Mouse (Mus musculus) large intestine, adult 2 months (tissue): ENCODE measurements around the gene Nxn. TPM values are rescaled to one million over a fixed set of nuclear protein-coding genes. Genes with fewer than 3 reads are reported as not detected.
A peak's percentile ranks its signal among the peaks of the same experiment; 100 is the strongest.

Experiments
- DNase-seq: peaks from one replicate; pipeline ENCODE4 v3.0.0-alpha.2; 2012; ENCODE audit warnings: low read depth, low spot score
- WGBS: fragments of 180-500 bp; shearing (Covaris S2); methylation state at CpG from one replicate; pipeline ENCODE4 v1.1.7; 2018; 5-methylcytosine and 5-hydroxymethylcytosine counted together
- polyA plus RNA-seq: library from polyadenylated mRNA; depleted of rRNA; stranded (reverse); fragments of >200 nt; gene quantifications from 2 replicates; pipeline ENCODE4 v1.2.3, GENCODE M21; 2012

Gene Nxn
- polyA plus RNA-seq, 1 experiment: 13.2 TPM

- DNase-seq: no peak
- WGBS: 52% methylated on average over 5 of the region's 5 CpGs
Measured at GRCm38 (mm10) chr11:76339830-76340229, 59.1 kb downstream of the Nxn start.

- 70% methylated on average over 11 of the region's 11 CpGs for WGBS
- DNase-seq: no peak
Measured at GRCm38 (mm10) chr11:76339141-76339540, 59.8 kb downstream of the Nxn start.

DNA sequence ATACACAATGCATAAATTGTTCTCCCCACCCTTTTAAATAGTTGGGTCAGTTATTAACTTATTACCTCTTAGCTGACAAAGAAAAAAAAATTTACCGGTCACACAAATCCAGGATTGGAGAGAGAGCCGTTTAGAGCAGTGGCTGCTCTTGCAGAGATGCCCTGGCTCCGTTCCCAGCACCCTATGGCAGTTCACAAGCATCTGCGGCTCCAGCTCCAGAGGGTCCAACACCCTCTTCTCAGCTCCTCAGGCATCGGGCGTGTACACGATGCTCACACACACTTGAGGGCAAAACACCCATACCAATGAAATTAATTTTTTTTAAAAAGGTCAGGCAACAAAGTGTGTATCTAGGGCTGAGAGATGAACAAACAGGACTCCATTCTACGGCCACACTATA is 60.3 kb downstream of the Nxn start:
- no peak for DNase-seq
- WGBS: 56% methylated on average over 8 of the region's 8 CpGs

DNA sequence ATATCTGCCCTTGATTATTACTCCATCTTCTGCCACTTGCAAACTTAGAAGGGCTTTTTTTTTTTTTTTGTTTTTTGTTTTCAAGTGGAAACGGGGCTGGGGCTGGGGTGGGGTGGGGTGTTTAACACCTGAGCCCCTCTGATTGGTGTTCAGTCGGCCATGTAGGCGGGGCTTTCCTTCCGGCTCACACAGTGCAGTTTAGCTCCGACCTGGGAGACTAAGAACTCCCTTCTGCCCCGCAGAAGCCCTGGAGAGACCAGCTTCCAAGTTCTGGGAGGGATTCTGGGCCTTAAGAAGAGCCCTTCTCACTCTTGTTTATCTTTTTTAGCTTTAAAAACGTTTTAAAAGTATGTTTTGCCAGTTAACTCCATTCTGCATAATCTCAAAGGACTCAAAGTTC is 61.2 kb downstream of the Nxn start:
- no peak for DNase-seq
- 11% methylated on average over 7 of the region's 7 CpGs for WGBS

GRCm38 (mm10) chr11:76337236-76337635 is 61.7 kb downstream of the Nxn start:
- WGBS: 47% methylated on average over 9 of the region's 9 CpGs
- DNase-seq: no peak

DNA sequence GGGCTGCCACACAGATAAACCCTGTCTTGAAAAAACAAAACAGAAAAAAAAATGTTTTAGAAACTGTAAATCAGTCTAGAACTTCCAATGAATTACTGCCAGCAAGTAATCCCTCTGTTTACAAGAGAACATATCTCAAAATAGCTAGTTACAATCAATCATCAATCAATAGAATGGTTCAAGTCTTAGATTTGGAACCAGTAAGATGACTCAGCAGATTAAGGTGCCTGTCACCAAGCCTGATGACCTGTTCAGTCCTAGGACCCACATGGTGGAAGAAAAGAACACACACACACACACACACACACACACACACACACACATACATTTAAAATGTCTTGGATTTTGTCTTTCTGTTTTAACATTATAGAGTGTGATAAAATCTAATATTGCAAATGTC is 62.7 kb downstream of the Nxn start:
- no peak for DNase-seq

GRCm38 (mm10) chr11:76334966-76335365 is 64.0 kb downstream of the Nxn start:
- 85% methylated on average over 10 of the region's 10 CpGs for WGBS
- DNase-seq: no peak

DNA sequence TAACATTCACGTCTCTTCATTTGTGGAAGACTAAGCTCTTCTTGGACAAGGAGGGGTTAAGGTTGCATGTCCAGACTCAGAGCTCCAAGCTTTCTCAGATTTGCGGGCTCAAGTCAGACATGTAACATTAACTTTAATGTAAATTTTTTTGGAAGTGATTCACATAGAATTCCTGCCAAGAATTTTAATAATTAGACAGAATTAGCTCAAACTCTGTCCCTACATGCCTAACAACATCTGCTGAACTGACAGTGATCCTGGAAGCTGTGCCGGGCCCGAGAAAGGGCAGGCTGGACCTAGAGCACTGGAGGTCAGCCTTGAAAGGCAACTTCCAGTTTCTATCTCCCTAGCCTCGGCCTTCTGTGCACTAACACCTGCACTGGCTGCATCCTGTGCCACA is 66.7 kb downstream of the Nxn start:
- 48% methylated on average over 5 of the region's 5 CpGs for WGBS
- no peak for DNase-seq

DNA sequence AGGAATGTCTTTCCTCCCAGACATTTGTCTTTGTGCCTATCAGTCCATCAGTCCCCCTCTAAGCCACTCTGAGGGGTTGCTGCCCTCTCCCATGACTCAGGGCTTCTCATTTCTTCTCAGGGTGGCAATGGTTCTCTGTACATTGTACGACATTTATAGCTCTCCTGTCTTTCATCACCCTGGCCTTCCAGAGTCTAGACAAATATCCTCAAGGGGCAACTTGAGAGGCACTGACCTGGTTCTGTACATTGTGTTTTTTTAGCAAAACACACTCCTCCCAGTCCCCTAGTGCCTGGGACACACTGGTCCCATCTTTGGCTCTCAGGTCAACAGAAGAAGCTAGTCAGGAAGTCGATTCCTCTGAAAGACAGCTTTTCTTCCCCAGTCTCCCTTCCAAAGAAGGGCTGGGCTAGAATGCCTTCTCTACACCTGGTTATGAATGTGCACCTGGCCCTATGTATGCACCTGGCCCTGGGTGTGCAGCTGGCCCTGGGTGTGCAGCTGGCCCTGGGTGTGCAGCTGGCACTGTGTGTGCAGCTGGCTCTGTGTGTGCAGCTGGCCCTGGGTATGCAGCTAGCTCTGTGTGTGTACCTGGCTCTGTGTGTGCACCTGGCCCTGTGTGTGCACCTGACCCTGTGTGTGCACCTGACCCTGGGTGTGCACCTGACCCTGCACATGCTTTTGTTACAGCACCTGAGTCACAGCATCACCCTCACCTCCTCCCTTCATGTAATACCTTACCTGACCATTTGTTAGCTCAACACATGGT is 70.2 kb downstream of the Nxn start:
- WGBS: 32% methylated on average over 2 of the region's 2 CpGs
- no peak for DNase-seq

DNA sequence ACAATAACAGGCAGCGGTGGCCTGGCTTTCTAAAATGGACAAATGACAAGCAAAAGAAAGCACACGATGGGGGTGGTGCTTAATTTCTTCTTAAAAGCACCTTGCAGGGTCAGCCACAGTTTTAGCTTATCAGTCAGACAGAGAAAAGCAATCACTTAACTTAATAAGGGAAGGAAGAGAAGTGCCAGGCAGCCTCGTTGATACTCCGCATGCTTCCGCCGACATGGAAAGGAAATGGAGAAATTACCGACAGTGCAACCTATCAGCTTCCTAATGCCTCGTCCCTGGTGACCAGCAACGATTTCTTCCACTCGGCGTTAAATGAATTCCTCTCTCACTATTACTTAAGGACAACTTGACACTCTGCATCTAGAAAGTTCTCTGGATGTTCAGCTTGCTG is 70.9 kb downstream of the Nxn start:
- no peak for DNase-seq
- WGBS: 66% methylated on average over 11 of the region's 11 CpGs

DNA sequence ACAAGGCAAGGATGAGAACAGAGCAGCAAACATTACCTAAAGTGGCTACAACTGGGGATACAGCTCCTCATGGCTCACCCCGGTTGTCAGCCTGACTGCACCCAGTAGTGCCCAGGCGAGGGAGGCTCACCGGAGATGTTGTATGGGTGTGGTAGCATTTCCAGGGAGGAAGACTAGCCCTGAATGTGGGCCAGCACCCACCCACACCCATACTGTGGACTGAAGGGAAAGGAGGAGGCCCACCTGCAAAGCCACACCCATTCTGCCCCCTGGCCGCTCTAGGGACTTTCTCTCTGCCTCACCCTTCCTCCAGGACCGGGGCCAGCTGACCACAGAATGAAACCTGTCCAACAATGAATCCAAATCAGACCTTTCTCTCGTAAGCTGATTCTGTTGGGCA is 72.3 kb downstream of the Nxn start:
- DNase-seq: peak; percentile 10
- WGBS: 27% methylated on average over 6 of the region's 6 CpGs

- WGBS: 83% methylated on average over 2 of the region's 2 CpGs
- no peak for DNase-seq
Measured at GRCm38 (mm10) chr11:76326051-76326450, 72.9 kb downstream of the Nxn start.

DNA sequence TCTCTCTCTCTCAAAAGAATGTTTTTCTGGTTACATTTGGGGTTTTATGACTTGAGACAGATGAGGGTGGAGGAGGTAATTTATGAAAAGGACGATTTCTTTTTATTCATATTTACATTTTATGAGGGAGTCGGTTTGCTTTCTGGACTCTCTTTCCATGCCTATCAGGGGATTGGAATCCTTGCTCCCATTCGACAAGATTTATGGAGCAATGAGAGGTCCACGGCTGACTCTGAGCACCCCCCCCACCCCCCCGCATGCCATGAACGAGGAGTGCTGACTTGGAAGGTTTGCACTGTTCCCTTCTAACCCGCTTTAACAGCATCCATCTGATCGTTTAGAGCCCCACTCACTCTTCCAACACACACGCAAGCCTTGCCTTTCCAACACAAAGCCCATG is 74.1 kb downstream of the Nxn start:
- WGBS: 37% methylated on average over 9 of the region's 9 CpGs
- no peak for DNase-seq

DNA sequence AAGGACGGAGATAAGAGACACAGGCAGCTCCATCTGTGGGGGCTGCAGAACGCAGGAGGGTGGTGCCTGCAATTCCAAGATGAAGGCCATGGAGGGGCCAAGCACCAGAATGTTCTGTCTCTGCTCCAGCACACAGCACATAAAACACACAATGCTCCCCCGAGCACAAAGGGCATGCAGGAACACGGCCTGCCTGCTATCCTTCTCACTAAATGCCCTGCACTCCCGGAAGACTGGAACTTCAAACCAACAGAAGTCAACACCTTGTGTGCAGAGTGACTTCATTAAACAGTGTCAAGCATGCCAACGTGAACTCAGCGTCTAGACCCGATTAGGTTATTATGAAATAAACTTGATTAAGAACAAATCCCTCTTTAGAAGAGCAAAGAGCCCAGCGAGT is 74.7 kb downstream of the Nxn start:
- 38% methylated on average over 9 of the region's 9 CpGs for WGBS
- no peak for DNase-seq

DNA sequence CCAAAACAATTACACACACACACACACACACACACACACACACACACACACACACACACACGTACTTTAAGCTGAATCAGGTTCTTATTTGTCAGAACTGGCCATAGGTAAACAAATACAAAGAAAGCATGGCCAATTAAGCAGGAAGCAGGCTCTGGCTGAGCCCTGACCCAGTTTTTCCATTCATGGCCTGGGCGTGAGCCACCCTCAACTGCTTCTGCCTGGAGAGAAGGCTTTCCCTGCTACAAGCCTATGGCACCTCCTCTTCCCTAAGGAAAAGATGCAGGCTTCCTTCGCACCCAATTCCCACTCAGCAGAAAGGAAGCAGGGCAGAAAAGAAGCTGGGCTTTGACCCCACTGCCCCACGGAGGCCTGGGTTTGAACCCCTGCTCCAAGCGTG is 76.0 kb downstream of the Nxn start:
- DNase-seq: no peak
- WGBS: 64% methylated on average over 5 of the region's 5 CpGs

DNA sequence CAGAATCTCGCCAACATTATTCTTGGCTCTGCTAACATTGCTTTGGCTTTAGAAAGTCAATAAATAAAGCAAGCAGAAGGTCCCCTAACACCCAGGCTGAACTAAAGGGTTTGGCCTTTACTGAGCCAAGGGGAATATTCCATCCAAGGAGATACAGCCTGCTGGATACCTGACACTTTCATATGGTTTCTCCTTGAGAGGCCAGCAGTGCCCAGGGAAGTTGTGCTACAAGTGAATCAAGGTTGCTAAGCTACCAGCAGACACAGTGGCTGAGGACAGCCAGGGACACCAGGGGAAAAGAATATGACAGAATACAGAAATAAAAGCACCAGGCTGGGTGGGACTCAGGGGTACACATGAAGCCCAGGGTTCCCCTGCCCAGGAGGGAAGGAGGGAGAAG is 76.9 kb downstream of the Nxn start:
- 79% methylated on average over 1 of the region's 1 CpGs for WGBS
- no peak for DNase-seq

GRCm38 (mm10) chr11:76320475-76320874 is 78.5 kb downstream of the Nxn start:
- WGBS: 88% methylated on average over 9 of the region's 9 CpGs
- no peak for DNase-seq

DNA sequence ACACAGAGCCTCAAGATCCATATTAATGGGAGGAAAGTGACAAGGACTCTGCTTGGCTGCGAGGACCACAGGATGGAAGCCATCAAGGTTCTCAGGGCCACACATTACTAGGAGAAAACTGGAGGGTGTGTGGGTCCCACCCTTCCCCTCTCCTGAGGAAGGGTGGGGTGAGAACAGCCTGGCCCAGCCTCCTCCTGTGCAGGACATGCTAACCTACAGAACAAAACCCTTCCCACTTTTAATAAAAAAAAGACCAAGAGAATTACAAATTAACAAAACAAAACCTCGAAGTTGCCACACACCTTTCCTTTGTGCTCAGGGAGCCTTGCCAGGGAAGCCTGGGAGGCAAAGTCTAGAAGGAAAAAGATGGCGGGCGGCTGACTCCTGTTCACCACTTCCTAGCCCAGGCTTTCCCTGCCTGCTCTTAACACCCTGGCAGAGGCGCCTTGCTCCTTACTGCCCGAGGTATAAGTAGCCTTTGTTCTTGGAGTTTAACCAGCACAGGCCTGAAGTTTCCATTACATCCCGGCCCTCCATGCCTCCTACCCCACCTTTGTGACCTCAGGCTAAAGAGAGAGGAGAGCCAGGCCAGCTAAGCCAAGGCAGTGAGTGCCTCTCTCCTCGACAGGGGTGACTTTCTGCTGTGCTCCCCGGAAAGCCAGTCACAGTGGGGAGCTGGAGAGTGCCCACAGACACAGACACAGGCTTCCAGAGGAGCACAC is 79.1 kb downstream of the Nxn start:
- WGBS: 67% methylated on average over 9 of the region's 9 CpGs
- DNase-seq: no peak

DNA sequence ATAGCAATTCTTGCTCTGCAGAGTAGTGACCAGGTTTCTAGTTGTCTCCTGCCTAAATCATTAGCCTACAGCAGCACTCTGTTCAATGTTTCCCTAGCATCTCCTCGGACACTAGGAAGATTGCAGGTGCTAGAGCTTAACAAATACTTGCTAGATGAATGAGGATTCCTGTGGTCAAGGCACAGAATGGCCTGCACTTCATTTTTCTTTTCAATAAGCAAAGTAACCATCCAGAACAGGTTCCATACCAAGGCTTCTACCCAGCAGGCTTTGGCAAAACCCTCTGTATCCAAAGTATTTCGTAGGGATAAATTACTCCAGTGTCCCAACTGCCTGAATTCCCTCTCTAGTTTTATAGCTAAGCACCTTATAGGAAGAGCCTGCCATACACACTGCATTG is 81.0 kb downstream of the Nxn start:
- 75% methylated on average over 2 of the region's 2 CpGs for WGBS

DNA sequence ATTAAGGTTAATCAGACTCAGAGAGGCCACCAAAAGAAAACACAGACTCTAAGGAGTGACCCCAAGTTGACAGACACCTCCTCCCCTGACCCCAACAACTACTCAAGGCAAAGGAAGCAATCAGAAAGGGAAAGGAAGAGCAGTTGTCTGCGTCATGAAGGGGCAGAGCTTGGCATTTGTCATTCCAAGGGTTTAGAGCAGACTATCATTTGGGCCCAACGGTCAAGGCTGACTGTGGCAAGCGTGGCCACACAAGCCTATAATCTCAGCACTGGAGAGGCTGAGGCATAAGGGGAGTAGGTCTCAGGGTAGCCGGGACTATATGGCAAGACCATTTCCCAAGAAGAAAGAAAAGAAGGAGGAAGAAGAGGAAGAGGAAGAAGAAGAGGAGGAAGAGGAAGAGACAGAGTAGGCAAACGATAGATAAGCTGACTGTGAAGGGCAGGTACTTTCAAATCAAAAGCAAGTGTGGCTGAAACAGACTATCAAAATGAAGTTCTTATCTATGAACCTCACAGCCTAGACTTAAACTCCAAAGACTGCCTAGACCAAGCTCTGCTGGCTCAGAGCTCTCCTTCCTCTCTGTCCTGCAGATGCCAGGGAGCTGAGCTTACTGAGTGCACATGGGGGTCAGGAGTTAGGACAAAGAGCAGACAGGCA is 83.0 kb downstream of the Nxn start:
- 83% methylated on average over 5 of the region's 5 CpGs for WGBS
- no peak for DNase-seq

More for the DNA sequence above, 81.0 kb downstream of the Nxn start:
- no peak for DNase-seq

DNA sequence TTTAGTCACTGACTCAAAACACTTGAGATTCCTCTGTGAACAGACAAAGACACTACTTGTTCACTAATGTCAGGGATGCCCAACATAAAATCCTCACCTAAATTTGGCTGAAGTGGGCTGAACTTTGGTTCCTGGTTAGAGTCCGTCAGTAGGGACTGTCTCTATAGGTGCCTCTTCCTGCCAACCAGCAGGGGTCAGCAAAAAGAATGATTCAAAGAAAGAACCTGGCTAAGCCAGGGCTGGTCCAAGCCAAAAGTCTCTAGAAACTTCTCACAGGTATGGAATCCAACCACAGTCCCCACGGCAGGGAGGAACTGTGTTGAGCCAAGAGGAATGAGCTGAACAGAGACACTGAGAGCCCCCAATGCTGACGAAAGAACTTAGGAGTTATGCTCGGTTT is 84.2 kb downstream of the Nxn start:
- no peak for DNase-seq

More for the DNA sequence above, 84.2 kb downstream of the Nxn start:
- WGBS: 50% methylated on average over 4 of the region's 4 CpGs
